Mouse (Mus musculus): ENCODE measurements around the gene Slc6a6. TPM values are rescaled to one million over a fixed set of nuclear protein-coding genes. Genes with fewer than 3 reads are reported as not detected.

Slc6a6 gene
- polyA plus RNA-seq, 1 experiment from 2014 or later, result 423 TPM

GRCm38 (mm10) chr6:91776543-91776942 is 92.7 kb downstream of the Slc6a6 start:
- Histone ChIP-seq H3K79me2 (ENCODE audit: inconsistent target) (no peaks in the 10 kb centered on the region), H3K36me3 (ENCODE audit: inconsistent target) (no peaks in the 10 kb centered on the region), H3K4me3 (ENCODE audit: inconsistent target) (no peak overlapping the region), H3K27ac (no peak overlapping the region)
- 11% methylated on average over 9 of the region's 9 CpGs for WGBS (ENCODE audit: missing documents)

- Histone ChIP-seq H3K79me2 (ENCODE audit: inconsistent target) (no peaks in the 10 kb centered on the region), H3K36me3 (ENCODE audit: inconsistent target) (no peaks in the 10 kb centered on the region), H3K27ac (no peak overlapping the region), H3K4me3 (ENCODE audit: inconsistent target) (no peak overlapping the region)
- WGBS (ENCODE audit: missing documents), result 72% methylated on average over 8 of the region's 9 CpGs
These were observed 95.4 kb downstream of the Slc6a6 start for GRCm38 (mm10) chr6:91779206-91779605.

DNA sequence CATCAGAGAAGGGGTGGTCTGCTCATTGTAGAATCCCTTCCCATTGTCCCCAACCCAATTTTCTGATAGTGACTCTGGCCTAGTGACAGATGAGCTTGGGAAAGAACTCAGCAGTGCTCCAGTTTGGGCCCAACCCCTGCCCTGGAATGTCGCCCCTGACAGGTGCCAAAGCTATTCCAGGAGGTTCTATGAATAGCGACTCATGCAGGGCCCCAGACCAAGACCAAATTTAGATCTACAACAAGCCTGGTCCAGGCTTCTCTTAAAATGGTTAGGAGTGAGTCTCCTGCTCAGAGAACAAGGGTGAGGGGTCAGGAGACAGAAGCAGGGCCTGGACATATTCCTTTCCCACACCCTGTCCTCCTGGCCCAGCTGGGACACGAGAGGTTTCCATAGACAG is 101.2 kb downstream of the Slc6a6 start:
- Histone ChIP-seq H3K4me3 (ENCODE audit: inconsistent target) (no peak overlapping the region), H3K27ac (no peak overlapping the region), H3K79me2 (ENCODE audit: inconsistent target) (no peaks in the 10 kb centered on the region), H3K36me3 (ENCODE audit: inconsistent target) (no peaks in the 10 kb centered on the region)
- 88% methylated on average over 3 of the region's 3 CpGs for WGBS (ENCODE audit: missing documents)

- Histone ChIP-seq H3K27ac (no peak overlapping the region), H3K4me3 (ENCODE audit: inconsistent target) (no peak overlapping the region), H3K36me3 (ENCODE audit: inconsistent target) (no peaks in the 10 kb centered on the region), H3K79me2 (ENCODE audit: inconsistent target) (no peaks in the 10 kb centered on the region)
- 84% methylated on average over 9 of the region's 9 CpGs for WGBS (ENCODE audit: missing documents)
These were observed 104.5 kb downstream of the Slc6a6 start for GRCm38 (mm10) chr6:91788311-91788798.

- no peaks in the 10 kb centered on the region for H3K79me2 ChIP-seq (ENCODE audit: inconsistent target)
- 72% methylated on average over 3 of the region's 3 CpGs for WGBS (ENCODE audit: missing documents)
- no peak overlapping the region for H3K27ac ChIP-seq
- no peaks in the 10 kb centered on the region for H3K36me3 ChIP-seq (ENCODE audit: inconsistent target)
- H3K4me3 ChIP-seq (ENCODE audit: inconsistent target), result no peak overlapping the region
These were observed 111.8 kb downstream of the Slc6a6 start for GRCm38 (mm10) chr6:91795640-91796039.

DNA sequence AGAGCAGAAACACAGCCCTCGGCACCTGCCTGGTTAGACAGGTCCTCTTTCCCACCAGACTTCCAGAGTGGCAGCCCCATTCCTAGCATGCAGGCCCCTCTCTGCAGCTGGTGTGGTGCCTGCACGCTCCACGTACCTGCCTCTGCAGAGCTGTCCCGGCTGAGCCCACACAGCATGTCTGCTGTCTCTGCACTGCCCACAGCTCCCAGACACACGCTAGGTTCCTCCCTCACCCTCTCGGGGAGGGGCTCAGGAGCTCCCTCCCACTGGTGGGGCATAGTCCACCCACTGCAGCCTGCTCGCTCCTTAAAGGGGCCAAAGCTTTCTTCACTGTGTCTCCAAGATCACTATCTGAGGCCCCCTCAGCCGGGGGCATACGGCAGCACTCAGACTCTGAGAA is 112.2 kb downstream of the Slc6a6 start:
- no peaks in the 10 kb centered on the region for H3K36me3 ChIP-seq (ENCODE audit: inconsistent target)

GRCm38 (mm10) chr6:91796736-91797135 is 112.9 kb downstream of the Slc6a6 start:
- Histone ChIP-seq H3K4me3 (ENCODE audit: inconsistent target) (no peak overlapping the region), H3K36me3 (ENCODE audit: inconsistent target) (no peaks in the 10 kb centered on the region), H3K79me2 (ENCODE audit: inconsistent target) (no peaks in the 10 kb centered on the region), H3K27ac (no peak overlapping the region)
- WGBS (ENCODE audit: missing documents), result 90% methylated on average over 4 of the region's 4 CpGs

More for the DNA sequence above, 112.2 kb downstream of the Slc6a6 start:
- no peaks in the 10 kb centered on the region for H3K79me2 ChIP-seq (ENCODE audit: inconsistent target)
- 73% methylated on average over 9 of the region's 9 CpGs for WGBS (ENCODE audit: missing documents)
- no peak overlapping the region for H3K4me3 ChIP-seq (ENCODE audit: inconsistent target)
- H3K27ac ChIP-seq, result no peak overlapping the region

DNA sequence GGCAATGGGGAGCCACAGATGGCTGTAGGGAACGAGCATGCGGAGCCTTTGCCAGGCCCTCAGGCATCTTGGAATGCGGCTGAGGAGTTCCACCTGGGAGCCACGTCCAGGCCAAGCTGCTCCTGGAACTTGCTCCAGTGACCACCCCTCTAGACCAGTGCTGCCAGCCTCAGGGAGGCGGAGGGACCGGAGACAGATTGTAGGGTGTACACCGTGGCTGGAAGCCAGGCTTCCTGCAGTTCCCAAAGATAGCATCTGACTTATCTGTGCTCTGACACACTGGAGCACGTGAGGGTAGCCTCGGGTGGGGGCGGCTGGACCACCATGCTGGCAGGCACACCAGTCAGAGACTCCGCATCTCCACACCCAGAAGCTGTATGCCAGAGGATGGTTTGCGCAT is 114.6 kb downstream of the Slc6a6 start:
- 74% methylated on average over 12 of the region's 12 CpGs for WGBS (ENCODE audit: missing documents)
- no peaks in the 10 kb centered on the region for H3K79me2 ChIP-seq (ENCODE audit: inconsistent target)

DNA sequence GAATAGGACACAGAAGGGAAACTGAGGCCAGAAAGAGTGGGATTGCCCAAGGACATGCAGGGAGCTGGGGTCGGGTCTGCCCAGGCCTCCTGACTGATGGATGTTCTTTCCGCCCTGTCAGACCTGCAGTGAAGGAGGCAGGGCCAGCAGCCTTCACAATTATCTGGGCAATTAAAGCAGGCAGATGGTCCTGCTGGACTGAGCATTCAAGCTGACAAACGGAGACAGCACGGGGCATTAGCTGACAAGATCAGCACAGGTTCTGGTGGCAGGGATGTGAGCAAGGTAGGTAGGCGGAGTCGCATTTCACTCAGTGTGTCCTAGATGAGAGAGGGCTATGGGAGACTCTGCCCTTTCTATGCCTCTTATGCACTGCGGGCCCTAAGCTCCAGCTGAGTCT is 120.3 kb downstream of the Slc6a6 start:
- no peaks in the 10 kb centered on the region for H3K36me3 ChIP-seq (ENCODE audit: inconsistent target)
- no peaks in the 10 kb centered on the region for H3K79me2 ChIP-seq (ENCODE audit: inconsistent target)
- H3K27ac ChIP-seq, result no peak overlapping the region
- H3K4me3 ChIP-seq (ENCODE audit: inconsistent target), result no peak overlapping the region
- 56% methylated on average over 7 of the region's 7 CpGs for WGBS (ENCODE audit: missing documents)

More for the DNA sequence above, 114.6 kb downstream of the Slc6a6 start:
- Histone ChIP-seq H3K27ac (no peak overlapping the region), H3K36me3 (ENCODE audit: inconsistent target) (no peaks in the 10 kb centered on the region), H3K4me3 (ENCODE audit: inconsistent target) (no peak overlapping the region)

- 2% methylated on average over 19 of the region's 23 CpGs for WGBS (ENCODE audit: missing documents)
- Histone ChIP-seq H3K79me2 (ENCODE audit: inconsistent target) (no peaks in the 10 kb centered on the region), H3K36me3 (ENCODE audit: inconsistent target) (no peaks in the 10 kb centered on the region), H3K4me3 (ENCODE audit: inconsistent target) (no peak overlapping the region), H3K27ac (no peak overlapping the region)
These were observed 123.3 kb downstream of the Slc6a6 start for GRCm38 (mm10) chr6:91807169-91807568.

DNA sequence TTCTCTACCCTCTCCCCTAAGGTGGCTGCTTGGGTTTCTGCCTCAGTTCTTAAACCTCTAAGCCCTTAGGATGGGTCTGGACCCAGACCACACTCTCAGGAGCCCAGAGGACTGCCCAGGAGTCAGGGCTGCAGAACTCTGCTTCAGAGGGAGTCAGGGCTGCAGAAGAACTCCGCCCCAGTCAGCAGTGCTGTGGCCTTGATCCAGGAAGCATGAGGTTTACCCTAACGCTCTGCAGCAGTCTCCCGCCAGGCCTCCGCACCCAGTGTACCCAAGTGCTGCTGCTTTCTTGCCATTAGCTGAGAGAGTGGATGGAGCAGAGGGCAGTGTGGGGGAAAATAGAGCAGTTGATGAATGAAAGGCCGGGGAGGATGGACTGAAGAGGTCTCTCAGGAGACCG is 124.2 kb downstream of the Slc6a6 start:
- 25% methylated on average over 6 of the region's 6 CpGs for WGBS (ENCODE audit: missing documents)
- H3K27ac ChIP-seq, result no peak overlapping the region
- no peak overlapping the region for H3K4me3 ChIP-seq (ENCODE audit: inconsistent target)
- no peaks in the 10 kb centered on the region for H3K36me3 ChIP-seq (ENCODE audit: inconsistent target)
- H3K79me2 ChIP-seq (ENCODE audit: inconsistent target), result no peaks in the 10 kb centered on the region

Other genes with a start within 250 kb of the Slc6a6 start
- 4.3 to 16.2 TPM (median 6.2 TPM) in 3 replicates for gene Chchd4, start 210.5 kb upstream of the Slc6a6 start, polyA plus RNA-seq (2018)
- 32.7 to 48.5 TPM (median 46.8 TPM) in 3 replicates for gene Tmem43, start 210.3 kb upstream of the Slc6a6 start, polyA plus RNA-seq (2018)
- gene Xpc, start 168.2 kb upstream of the Slc6a6 start, polyA plus RNA-seq (2018), result 10.0 to 14.5 TPM (median 12.6 TPM) in 3 replicates
- 40.6 to 87.8 TPM (median 85.5 TPM) in 3 replicates for gene Lsm3, start 168.1 kb upstream of the Slc6a6 start, polyA plus RNA-seq (2018)
- not detected in 3 replicates for gene Grip2, start 143.2 kb downstream of the Slc6a6 start, polyA plus RNA-seq (2018)
- gene Ccdc174, start 194.0 kb downstream of the Slc6a6 start, polyA plus RNA-seq (2018), result 18.8 to 61.7 TPM (median 18.9 TPM) in 3 replicates
- gene 4930590J08Rik, start 218.8 kb downstream of the Slc6a6 start, polyA plus RNA-seq (2018), result 0.07 to 0.26 TPM (median 0.12 TPM) in 3 replicates